Mouse (Mus musculus): ENCODE data around the gene Xxylt1. TPM values are rescaled to one million over a fixed set of nuclear protein-coding genes. Genes with fewer than 3 reads are reported as not detected.

The Xxylt1 gene
- polyA plus RNA-seq, 1 experiment, result 16.2 TPM

GRCm38 (mm10) chr16:30960266-30960665 lies 121.0 kb downstream of the Xxylt1 start:
- Histone ChIP-seq H3K4me3 (ENCODE audit: insufficient read depth, low read length) (no peak overlapping the region), H3K27ac (ENCODE audit: insufficient read depth, low read length) (no peak overlapping the region), H3K4me1 (ENCODE audit: control insufficient read depth, insufficient read depth, low read length) (no peaks in the 10 kb centered on the region)
- no peak for TF ChIP-seq POLR2A (IDR thresholded peaks at IDR 0.05; ENCODE audit: extremely low read depth, insufficient read depth, low read length)

GRCm38 (mm10) chr16:30959692-30960091 lies 121.5 kb downstream of the Xxylt1 start:
- H3K4me3 ChIP-seq (ENCODE audit: insufficient read depth, low read length), result no peak overlapping the region
- no peaks in the 10 kb centered on the region for H3K4me1 ChIP-seq (ENCODE audit: control insufficient read depth, insufficient read depth, low read length)
- no peak for TF ChIP-seq POLR2A (IDR thresholded peaks at IDR 0.05; ENCODE audit: extremely low read depth, insufficient read depth, low read length)
- no peak for TF ChIP-seq CTCF (IDR thresholded peaks at IDR 0.05; ENCODE audit: extremely low read depth, insufficient read depth, low read length)
- H3K27ac ChIP-seq (ENCODE audit: insufficient read depth, low read length), result no peak overlapping the region

- Histone ChIP-seq H3K4me1 (ENCODE audit: control insufficient read depth, insufficient read depth, low read length) (no peaks in the 10 kb centered on the region), H3K27ac (ENCODE audit: insufficient read depth, low read length) (no peak overlapping the region), H3K4me3 (ENCODE audit: insufficient read depth, low read length) (no peak overlapping the region)
- no peak for TF ChIP-seq CTCF (IDR thresholded peaks at IDR 0.05; ENCODE audit: extremely low read depth, insufficient read depth, low read length)
- TF ChIP-seq POLR2A (IDR thresholded peaks at IDR 0.05; ENCODE audit: extremely low read depth, insufficient read depth, low read length), result no peak
These were observed 125.1 kb downstream of the Xxylt1 start for GRCm38 (mm10) chr16:30956141-30956540.

- Histone ChIP-seq H3K4me3 (ENCODE audit: insufficient read depth, low read length) (no peak overlapping the region), H3K4me1 (ENCODE audit: control insufficient read depth, insufficient read depth, low read length) (peaks cover 3% of the 10 kb centered on the region), H3K27ac (ENCODE audit: insufficient read depth, low read length) (no peak overlapping the region)
- TF ChIP-seq CTCF (IDR thresholded peaks at IDR 0.05; ENCODE audit: extremely low read depth, insufficient read depth, low read length), result no peak
- no peak for TF ChIP-seq POLR2A (IDR thresholded peaks at IDR 0.05; ENCODE audit: extremely low read depth, insufficient read depth, low read length)
These were observed 132.6 kb downstream of the Xxylt1 start for GRCm38 (mm10) chr16:30948636-30949035.

- TF ChIP-seq POLR2A (IDR thresholded peaks at IDR 0.05; ENCODE audit: extremely low read depth, insufficient read depth, low read length) (no peak), CTCF (IDR thresholded peaks at IDR 0.05; ENCODE audit: extremely low read depth, insufficient read depth, low read length) (no peak)
- Histone ChIP-seq H3K4me3 (ENCODE audit: insufficient read depth, low read length) (no peak overlapping the region), H3K27ac (ENCODE audit: insufficient read depth, low read length) (no peak overlapping the region), H3K4me1 (ENCODE audit: control insufficient read depth, insufficient read depth, low read length) (peaks cover 3% of the 10 kb centered on the region)
These were observed 133.0 kb downstream of the Xxylt1 start for GRCm38 (mm10) chr16:30948216-30948615.

- H3K27ac ChIP-seq (ENCODE audit: insufficient read depth, low read length), result no peak overlapping the region
- peaks cover 3% of the 10 kb centered on the region for H3K4me1 ChIP-seq (ENCODE audit: control insufficient read depth, insufficient read depth, low read length)
- H3K4me3 ChIP-seq (ENCODE audit: insufficient read depth, low read length), result no peak overlapping the region
- TF ChIP-seq POLR2A (IDR thresholded peaks at IDR 0.05; ENCODE audit: extremely low read depth, insufficient read depth, low read length) (no peak), CTCF (IDR thresholded peaks at IDR 0.05; ENCODE audit: extremely low read depth, insufficient read depth, low read length) (no peak)
These were observed 136.3 kb downstream of the Xxylt1 start for GRCm38 (mm10) chr16:30944886-30945285.

- no peak overlapping the region for H3K27ac ChIP-seq (ENCODE audit: insufficient read depth, low read length)
- no peak overlapping the region for H3K4me3 ChIP-seq (ENCODE audit: insufficient read depth, low read length)
- peaks cover 3% of the 10 kb centered on the region for H3K4me1 ChIP-seq (ENCODE audit: control insufficient read depth, insufficient read depth, low read length)
- TF ChIP-seq CTCF (IDR thresholded peaks at IDR 0.05; ENCODE audit: extremely low read depth, insufficient read depth, low read length), result no peak
These were observed 137.3 kb downstream of the Xxylt1 start for GRCm38 (mm10) chr16:30943919-30944318.

GRCm38 (mm10) chr16:30940699-30941098 lies 140.5 kb downstream of the Xxylt1 start:
- Histone ChIP-seq H3K4me1 (ENCODE audit: control insufficient read depth, insufficient read depth, low read length) (no peaks in the 10 kb centered on the region), H3K27ac (ENCODE audit: insufficient read depth, low read length) (no peak overlapping the region), H3K4me3 (ENCODE audit: insufficient read depth, low read length) (no peak overlapping the region)
- TF ChIP-seq CTCF (IDR thresholded peaks at IDR 0.05; ENCODE audit: extremely low read depth, insufficient read depth, low read length) (no peak), POLR2A (IDR thresholded peaks at IDR 0.05; ENCODE audit: extremely low read depth, insufficient read depth, low read length) (no peak)

- Histone ChIP-seq H3K4me1 (ENCODE audit: control insufficient read depth, insufficient read depth, low read length) (peaks cover 2% of the 10 kb centered on the region; the same call in 1 of the 2 replicates), H3K27ac (ENCODE audit: insufficient read depth, low read length) (no peak overlapping the region), H3K4me3 (ENCODE audit: insufficient read depth, low read length) (no peak overlapping the region)
- TF ChIP-seq CTCF (IDR thresholded peaks at IDR 0.05; ENCODE audit: extremely low read depth, insufficient read depth, low read length), result no peak
- TF ChIP-seq POLR2A (IDR thresholded peaks at IDR 0.05; ENCODE audit: extremely low read depth, insufficient read depth, low read length), result no peak
These were observed 141.3 kb downstream of the Xxylt1 start for GRCm38 (mm10) chr16:30939903-30940302.

GRCm38 (mm10) chr16:30939210-30939609 lies 142.0 kb downstream of the Xxylt1 start:
- peaks cover 3% of the 10 kb centered on the region; the same call in 1 of the 2 replicates for H3K4me1 ChIP-seq (ENCODE audit: control insufficient read depth, insufficient read depth, low read length)
- TF ChIP-seq POLR2A (IDR thresholded peaks at IDR 0.05; ENCODE audit: extremely low read depth, insufficient read depth, low read length), result no peak
- no peak for TF ChIP-seq CTCF (IDR thresholded peaks at IDR 0.05; ENCODE audit: extremely low read depth, insufficient read depth, low read length)
- H3K27ac ChIP-seq (ENCODE audit: insufficient read depth, low read length), result no peak overlapping the region
- H3K4me3 ChIP-seq (ENCODE audit: insufficient read depth, low read length), result no peak overlapping the region

- TF ChIP-seq POLR2A (IDR thresholded peaks at IDR 0.05; ENCODE audit: extremely low read depth, insufficient read depth, low read length) (no peak), CTCF (IDR thresholded peaks at IDR 0.05; ENCODE audit: extremely low read depth, insufficient read depth, low read length) (no peak)
- no peak overlapping the region for H3K4me3 ChIP-seq (ENCODE audit: insufficient read depth, low read length)
- H3K27ac ChIP-seq (ENCODE audit: insufficient read depth, low read length), result no peak overlapping the region
- H3K4me1 ChIP-seq (ENCODE audit: control insufficient read depth, insufficient read depth, low read length), result peaks cover 3% of the 10 kb centered on the region; the same call in 1 of the 2 replicates
These were observed 142.6 kb downstream of the Xxylt1 start for GRCm38 (mm10) chr16:30938664-30939063.
